Mouse (Mus musculus) kidney, adult 8-10 months (tissue): ENCODE data around the gene Rnf10.

Experiments
- DNase-seq, 2 experiments: peaks; one replicate each; pipeline ENCODE4 v3.0.0; 2022

Rnf10 gene

DNA sequence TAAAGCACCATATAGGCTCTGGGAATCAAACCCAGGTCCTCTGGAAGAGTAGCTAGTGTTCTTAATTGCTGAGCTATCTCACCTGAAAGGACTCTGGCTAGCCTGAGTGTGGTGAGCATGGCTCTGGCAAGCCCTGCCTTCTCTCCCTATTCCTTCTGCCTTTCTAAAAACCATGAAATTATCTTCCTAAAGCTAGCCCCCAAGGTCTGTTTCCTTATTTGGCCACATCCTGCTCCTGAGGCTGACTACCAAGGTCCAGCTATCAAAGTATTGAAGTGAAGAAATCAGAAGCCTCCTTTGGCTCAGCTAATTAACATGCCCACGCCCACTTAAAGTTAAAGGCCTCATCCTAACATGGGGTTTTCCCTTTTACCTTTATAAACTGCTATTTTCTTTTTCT lies 2.1 kb upstream of the Rnf10 start:
- DNase-seq = no peak

DNA sequence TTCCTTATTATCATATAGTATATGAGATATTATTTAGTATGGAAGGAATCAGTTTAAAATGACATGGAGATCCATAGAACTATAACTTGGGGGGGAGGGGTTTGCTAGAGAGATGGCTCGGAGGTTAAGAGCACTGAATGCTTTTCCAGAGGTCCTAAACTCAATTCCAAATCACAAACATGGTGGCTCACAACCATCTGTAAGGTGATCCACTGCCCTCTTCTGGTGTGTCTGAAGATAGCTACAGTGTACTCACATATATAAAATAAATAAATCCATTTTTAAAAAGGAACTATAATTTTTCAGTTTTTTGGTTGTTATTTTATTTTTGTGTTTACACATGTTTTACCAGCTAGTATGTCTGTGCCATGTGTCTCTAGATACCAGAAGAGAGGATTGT lies 1.7 kb upstream of the Rnf10 start:
- DNase-seq = no peak

DNA sequence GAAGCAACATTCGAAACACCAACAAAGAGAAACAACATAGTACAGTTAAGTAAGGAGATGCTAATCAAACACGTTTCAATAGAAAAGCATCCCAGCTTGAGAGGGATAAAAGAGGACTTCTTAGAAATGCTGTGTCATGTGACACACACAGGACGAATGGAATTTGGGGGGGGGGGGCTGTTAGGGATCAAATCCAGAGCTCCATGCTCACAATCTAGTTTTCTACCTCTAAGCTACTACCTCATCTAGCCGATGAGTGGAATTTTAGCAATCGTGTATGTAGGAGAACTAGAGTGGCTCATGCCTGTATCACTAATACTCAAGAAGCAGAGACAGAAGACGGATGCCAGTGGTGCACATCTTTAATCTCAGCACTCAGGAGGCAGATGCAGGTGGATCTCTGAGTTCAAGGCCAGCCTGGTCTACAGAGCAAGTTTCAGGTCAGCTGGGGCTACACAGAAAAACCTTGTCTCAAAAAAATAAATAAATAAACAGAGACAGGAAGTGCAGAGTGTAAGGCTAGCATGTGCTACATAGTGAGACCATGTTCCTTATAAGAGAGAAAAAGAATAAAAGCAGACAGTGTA lies 944 bp upstream of the Rnf10 start:
- DNase-seq = no peak

DNA sequence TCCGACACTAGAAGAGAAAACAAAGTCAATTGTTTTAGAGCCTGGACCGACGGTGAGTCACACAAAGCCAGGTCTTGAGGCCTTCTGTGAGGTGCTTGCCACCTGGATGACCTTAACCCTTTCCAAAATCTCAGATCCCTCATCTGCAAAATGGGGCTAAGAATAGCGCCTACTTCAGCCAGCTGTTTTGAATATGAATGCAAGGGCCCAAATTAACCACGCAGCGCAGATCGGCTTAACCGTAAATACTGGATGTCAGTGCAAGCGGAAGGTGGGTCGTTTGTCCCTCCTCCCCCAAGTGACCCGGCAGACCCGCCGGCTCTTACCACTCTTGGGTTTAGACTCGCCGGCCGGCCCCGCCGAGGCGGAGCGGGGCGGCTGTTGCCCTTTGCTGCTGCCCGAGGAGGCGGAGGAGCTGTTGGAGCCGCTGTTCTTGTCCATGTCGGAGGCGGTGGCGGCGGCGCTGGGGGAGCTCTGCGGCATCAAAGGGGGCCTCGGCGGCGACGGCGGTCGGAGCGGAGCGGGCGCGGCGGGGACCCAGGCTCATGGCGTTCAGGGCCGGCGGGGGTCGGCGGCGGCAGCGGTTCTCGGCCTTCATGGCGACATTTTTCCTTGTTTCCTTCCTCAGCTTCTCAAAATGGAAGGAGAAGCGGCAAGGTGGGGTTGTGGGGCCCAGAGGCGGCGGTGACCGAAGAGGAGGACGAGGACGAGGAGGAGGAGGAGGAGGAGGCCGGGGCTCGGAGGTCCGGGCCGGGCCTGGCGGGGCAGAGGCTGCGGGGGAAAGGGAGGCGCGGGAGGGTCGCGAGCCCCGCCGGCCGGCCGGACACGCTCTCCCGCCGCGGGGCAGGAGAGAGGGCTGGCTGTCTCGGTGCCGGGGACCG lies 527 bp downstream of the Rnf10 start:
- DNase-seq = peak in 1 of 2 experiments; percentile 41

GRCm38 (mm10) chr5:115269969-115270368 lies 2.7 kb downstream of the Rnf10 start:
- no peak for DNase-seq

DNA sequence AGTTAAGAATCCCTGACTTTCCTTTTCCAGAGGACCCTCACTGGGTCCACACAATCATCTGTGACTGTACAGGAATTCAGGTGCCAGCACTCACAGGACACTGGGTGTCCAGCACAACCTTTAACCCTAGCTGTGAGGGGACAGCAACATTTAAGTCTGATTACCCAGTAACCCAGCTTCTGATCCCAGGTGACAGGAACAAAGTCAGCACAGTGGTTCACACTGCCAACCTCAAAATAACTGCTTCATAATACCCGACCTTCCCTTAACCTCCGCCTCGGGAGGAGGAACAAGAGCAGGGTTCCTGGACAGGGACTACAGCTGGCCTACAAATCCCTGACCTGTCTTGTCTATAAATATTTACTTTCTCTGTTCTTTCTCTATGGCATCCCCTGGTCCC lies 4.4 kb downstream of the Rnf10 start:
- peak; percentile 23 to 50 for DNase-seq

- no peak for DNase-seq
Measured at GRCm38 (mm10) chr5:115267469-115268045, 5.1 kb downstream of the Rnf10 start.

DNA sequence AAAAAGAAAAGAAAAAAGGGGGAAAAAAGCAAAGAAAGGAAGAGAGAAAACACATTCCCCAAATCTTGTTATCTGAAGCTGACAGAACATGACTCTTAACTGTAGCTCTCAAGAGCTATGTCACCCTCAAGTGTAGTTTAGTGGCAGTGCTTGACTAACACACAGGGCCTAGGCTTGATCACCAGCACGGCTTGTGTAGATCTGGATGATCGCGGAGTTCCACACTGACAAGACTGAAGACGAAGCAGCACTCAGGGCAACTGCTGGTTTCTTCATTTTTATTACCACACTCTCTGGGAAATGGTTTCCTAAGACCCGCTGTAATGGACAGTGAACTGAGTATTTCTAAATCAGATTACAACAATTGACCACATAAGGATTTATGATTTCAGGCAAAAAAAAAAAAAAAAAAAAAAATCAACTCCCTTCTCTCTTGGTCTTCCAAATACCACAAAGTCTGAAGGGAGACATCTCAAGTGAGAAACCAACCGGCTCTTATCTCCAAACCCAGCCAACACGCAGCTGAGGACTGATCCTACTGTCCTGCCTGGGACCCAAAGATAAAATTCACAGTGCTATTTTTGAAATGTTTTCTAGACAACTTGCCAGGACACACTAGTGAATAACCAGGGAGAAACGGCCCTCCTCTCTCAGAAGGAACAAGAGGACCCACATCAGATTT lies 5.8 kb downstream of the Rnf10 start:
- no peak for DNase-seq

GRCm38 (mm10) chr5:115266340-115266739 lies 6.4 kb downstream of the Rnf10 start:
- no peak for DNase-seq

GRCm38 (mm10) chr5:115262502-115263291 lies 10.0 kb downstream of the Rnf10 start:
- no peak for DNase-seq

- no peak for DNase-seq
Measured at GRCm38 (mm10) chr5:115261880-115262279, 10.8 kb downstream of the Rnf10 start.

GRCm38 (mm10) chr5:115261141-115261540 lies 11.6 kb downstream of the Rnf10 start:
- no peak for DNase-seq

- DNase-seq = no peak
Measured at GRCm38 (mm10) chr5:115260356-115260755, 12.3 kb downstream of the Rnf10 start.

DNA sequence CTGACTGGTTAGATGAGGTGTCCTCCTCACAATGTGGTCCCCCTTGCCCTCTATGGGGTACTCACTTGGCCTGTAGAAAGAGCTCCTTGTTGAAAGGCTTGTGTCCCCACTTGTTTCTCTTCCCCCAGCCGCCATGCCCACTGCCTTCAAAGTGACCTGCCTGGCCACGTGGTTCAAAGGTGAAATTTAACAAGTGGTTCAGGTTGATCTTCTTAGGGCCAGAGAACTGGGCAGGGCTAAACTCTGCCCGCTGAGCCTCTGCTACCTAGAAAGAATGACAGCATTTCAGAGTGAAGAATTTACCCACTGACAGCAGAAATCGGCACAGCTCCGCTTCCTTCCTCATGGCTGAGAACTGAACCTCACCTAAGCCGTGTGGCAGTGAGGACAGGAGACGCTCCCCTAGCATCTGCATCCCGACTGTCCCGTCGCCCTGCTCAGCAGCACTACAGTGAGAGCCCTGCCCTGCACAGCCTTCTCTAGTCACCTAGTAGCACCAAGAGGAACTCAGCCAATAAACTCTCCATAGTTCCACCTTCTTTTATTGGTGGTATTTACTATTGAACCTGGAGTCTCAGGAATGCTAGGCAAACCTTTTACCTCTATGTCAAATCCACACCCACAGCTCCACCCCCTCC lies 15.7 kb downstream of the Rnf10 start:
- DNase-seq = peak in 1 of 2 experiments; percentile 43

DNA sequence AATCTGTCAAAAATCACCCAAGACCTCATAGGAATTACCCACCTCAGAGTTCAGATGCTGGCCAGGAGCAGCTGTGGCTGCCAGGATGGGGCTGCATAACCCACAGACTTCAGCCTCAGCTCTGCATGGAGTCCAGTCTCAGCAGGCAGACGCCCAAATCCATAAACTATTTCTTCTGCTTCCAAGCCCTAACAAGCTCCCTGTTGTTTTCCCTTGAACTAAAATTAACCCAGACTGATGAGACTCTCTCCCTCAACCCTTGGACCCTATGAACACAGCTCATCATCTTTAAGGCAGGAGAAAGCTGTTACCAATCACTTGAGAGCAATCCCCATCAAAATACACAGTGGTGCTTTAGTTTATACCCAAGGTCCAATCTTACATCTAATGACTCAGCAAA lies 17.2 kb downstream of the Rnf10 start:
- DNase-seq = no peak

GRCm38 (mm10) chr5:115240191-115240590 lies 32.5 kb downstream of the Rnf10 start:
- no peak for DNase-seq

DNA sequence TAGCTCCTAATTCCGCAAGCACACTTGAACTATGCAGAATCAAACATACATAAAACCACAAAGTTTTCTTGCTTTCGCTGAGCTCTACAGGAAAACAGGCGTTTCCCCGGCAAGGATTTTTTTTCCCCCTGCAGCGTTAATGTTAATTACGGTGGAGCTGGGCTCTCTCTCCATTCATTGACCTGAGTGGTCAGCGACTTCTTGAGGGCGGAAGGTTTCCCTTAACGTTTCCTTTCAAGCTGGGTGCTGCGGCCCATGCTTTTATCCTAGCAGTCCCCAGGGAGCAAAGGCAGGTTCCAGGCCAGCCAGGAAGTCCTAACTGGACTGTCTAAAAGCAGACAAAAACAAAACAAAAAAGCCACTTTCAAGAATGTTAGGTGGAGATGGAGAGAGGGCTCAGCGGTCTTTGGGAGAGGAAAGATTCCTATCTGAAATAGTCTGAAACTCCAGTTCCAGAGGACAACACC lies 33.9 kb downstream of the Rnf10 start:
- peak in 1 of 2 experiments; percentile 33 for DNase-seq

- peak; percentile 94 to 96 for DNase-seq
Measured at GRCm38 (mm10) chr5:115237803-115238728, 34.6 kb downstream of the Rnf10 start.

DNA sequence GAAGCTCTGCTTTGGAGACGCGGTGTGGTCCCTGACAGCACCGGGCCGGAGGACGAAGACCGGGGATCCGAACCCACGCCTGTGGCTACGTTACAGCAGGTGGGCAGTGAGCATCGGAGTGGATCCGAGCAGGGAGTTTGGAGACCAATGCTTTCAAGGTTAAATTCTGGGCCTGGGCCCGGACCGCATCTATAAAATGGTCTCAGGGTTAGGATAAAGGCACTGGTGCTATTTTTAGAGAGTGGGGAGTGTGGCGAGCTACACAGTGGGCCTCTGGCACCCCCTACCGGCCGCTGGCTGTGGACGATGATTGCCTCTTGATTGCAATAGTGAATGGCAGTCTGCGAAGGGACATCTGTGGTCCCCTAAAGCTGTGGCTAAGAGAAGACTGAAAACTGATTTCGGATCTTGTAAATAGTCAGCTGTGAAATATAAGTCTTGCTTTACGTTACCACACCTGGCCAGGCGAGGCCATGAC lies 36.9 kb downstream of the Rnf10 start, which contains the start of gene Pop5:
Pop5 (plus strand) TSS at position 51 of the 478 bp plus-strand sequence.
- peak; percentile 75 to 92 for DNase-seq

DNA sequence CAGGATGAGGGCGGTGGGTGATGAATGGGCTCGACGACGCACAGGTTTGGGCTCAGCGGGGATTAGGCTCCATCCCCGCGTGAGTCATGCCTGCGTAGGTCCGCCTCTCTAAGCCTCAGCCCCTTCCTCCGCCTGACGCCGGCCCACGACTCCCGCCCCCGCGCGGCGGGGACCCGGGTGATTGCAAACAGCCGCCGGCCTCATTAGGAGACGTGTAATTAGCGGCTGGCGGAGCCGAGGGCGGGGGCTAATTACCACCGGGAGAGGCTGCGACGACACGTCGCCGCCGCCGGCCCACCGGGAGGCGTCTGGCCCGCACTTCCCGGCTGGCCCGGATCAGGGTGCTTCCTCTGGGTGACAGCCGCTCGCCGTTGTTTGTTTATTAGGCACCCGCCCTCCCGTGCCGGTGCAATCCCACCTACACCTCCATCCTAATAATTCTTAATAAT lies 37.4 kb downstream of the Rnf10 start:
- peak in 1 of 2 experiments; percentile 55 for DNase-seq
